In genomic region chr4:124664604-124665003, GRCm38 (mm10) we compare ENCODE assay signal across 30 mouse cellular contexts. TPM values are rescaled to one million over a fixed set of nuclear protein-coding genes. Genes with fewer than 3 reads are reported as not detected.
DNase-seq lines count a peak whose midpoint lies in the region; ATAC-seq lines count a peak whose summit lies in the region.
"Had no signal": no experiment of that assay in that cellular context is flagged by ENCODE, and none has a peak within 500 bp of the region (broad histone marks: within the 10 kb centered on the region; RNA-seq: fewer than 3 reads in every experiment).

No protein-coding gene starts in this region.

- DNase-seq in frontal cortex, postnatal 25 days (ENCODE audit: low spot score in 2 of 2), result no peak
- DNase-seq in 3T3-L1 (ENCODE audit: low read depth, low spot score), result peak; percentile 33
- no peak for DNase-seq in lung, postnatal 25 days (ENCODE audit: low spot score)
- no peak for DNase-seq in heart, postnatal 14 days
- DNase-seq: adrenal gland, adult 8-10 months; B cell, adult 2 months; cerebellum, adult 2 months; cerebellum, postnatal 25 days; gastrocnemius, postnatal 10 days; kidney, adult 11 months; right cerebral cortex, adult 18-20 months; right cerebral cortex, postnatal 4 days; thymus, postnatal 36 days had no signal

- H3K4me2 ChIP-seq in forebrain, embryonic 15.5 days (replicated peaks), result peak overlapping the region; percentile 29
- peak overlapping the region; percentile 31; the same call in 1 of the 2 replicates for H3K4me2 ChIP-seq in midbrain, embryonic 16.5 days (ENCODE audit: low read length)
- H3K4me2 ChIP-seq in kidney, embryonic 15.5 days, result no peak overlapping the region
- H3K4me2 ChIP-seq: embryonic facial prominence, embryonic 12.5 days had no signal

- 52% methylated on average over 15 of the region's 15 CpGs for WGBS in forebrain, embryonic 15.5 days
- WGBS in midbrain, embryonic 16.5 days, result 55% methylated on average over 15 of the region's 15 CpGs
- 54% methylated on average over 15 of the region's 15 CpGs for WGBS in kidney, embryonic 15.5 days

- peaks cover 37% of the 10 kb centered on the region for H3K27me3 ChIP-seq in forebrain, embryonic 15.5 days
- peaks cover 15% of the 10 kb centered on the region for H3K27me3 ChIP-seq in midbrain, embryonic 16.5 days (ENCODE audit: control insufficient read depth, insufficient read depth, low read depth, low read length)
- peaks cover 95% of the 10 kb centered on the region for H3K27me3 ChIP-seq in kidney, embryonic 15.5 days

- peaks cover 49% of the 10 kb centered on the region for H3K4me1 ChIP-seq in forebrain, embryonic 15.5 days
- peaks cover 16% of the 10 kb centered on the region for H3K4me1 ChIP-seq in midbrain, embryonic 16.5 days (ENCODE audit: control insufficient read depth, insufficient read depth, low read length)
- H3K4me1 ChIP-seq in kidney, embryonic 15.5 days, result peaks cover 5% of the 10 kb centered on the region
- H3K4me1 ChIP-seq: heart, embryonic 10.5 days had no signal

- H3K36me3 ChIP-seq in forebrain, embryonic 15.5 days, result no peaks in the 10 kb centered on the region
- H3K36me3 ChIP-seq in midbrain, embryonic 16.5 days (ENCODE audit: control insufficient read depth, insufficient read depth, low read length), result no peaks in the 10 kb centered on the region
- no peaks in the 10 kb centered on the region for H3K36me3 ChIP-seq in kidney, embryonic 15.5 days
- H3K36me3 ChIP-seq: embryonic facial prominence, embryonic 12.5 days; G1E; heart, embryonic 10.5 days had no signal

- intact Hi-C loops in heart, postnatal 14 days (cut with DNase I), result loop anchor here (5.0 kb wide), 1 partner anchor 707 kb away; no protein-coding TSS in a partner anchor

- H3K9ac ChIP-seq in forebrain, embryonic 15.5 days (replicated peaks), result peak overlapping the region; percentile 8; the same call in 1 of the 2 replicates
- no peak overlapping the region for H3K9ac ChIP-seq in midbrain, embryonic 16.5 days (ENCODE audit: low read depth, low read length)
- H3K9ac ChIP-seq in kidney, embryonic 15.5 days, result no peak overlapping the region
- H3K9ac ChIP-seq: embryonic facial prominence, embryonic 12.5 days had no signal

- peak; percentile 31; the same call in 1 of the 2 replicates for ATAC-seq in frontal cortex, adult (ENCODE audit: low TSS enrichment)
- ATAC-seq in forebrain, embryonic 15.5 days (replicated peaks), result peak; percentile 15
- ATAC-seq in midbrain, embryonic 16.5 days, result no peak
- ATAC-seq in kidney, embryonic 15.5 days (replicated peaks; ENCODE audit: low FRiP score), result no peak
- ATAC-seq: activated CD4-positive, CD25-positive, alpha-beta regulatory T cell, adult 4 months had no signal

- no peaks in the 10 kb centered on the region for H3K9me3 ChIP-seq in forebrain, embryonic 15.5 days
- no peaks in the 10 kb centered on the region for H3K9me3 ChIP-seq in midbrain, embryonic 16.5 days (replicated peaks; ENCODE audit: control insufficient read depth, low read length, poor library complexity, severe bottlenecking)
- no peaks in the 10 kb centered on the region for H3K9me3 ChIP-seq in kidney, embryonic 15.5 days (replicated peaks)
- H3K9me3 ChIP-seq: embryonic facial prominence, embryonic 12.5 days; heart, embryonic 10.5 days had no signal

- peak overlapping the region; percentile 85 for H3K27ac ChIP-seq in forebrain, embryonic 15.5 days (replicated peaks)
- H3K27ac ChIP-seq in midbrain, embryonic 16.5 days (ENCODE audit: low read length), result no peak overlapping the region
- no peak overlapping the region for H3K27ac ChIP-seq in kidney, embryonic 15.5 days
- H3K27ac ChIP-seq: embryonic facial prominence, embryonic 12.5 days; heart, embryonic 10.5 days; kidney, postnatal 0 days; macrophage had no signal

- H3K4me3 ChIP-seq in forebrain, embryonic 15.5 days, result peak overlapping the region; percentile 9; the same call in 1 of the 2 replicates
- no peak overlapping the region for H3K4me3 ChIP-seq in midbrain, embryonic 16.5 days (ENCODE audit: low read depth, low read length)
- H3K4me3 ChIP-seq in kidney, embryonic 15.5 days (replicated peaks), result no peak overlapping the region
- H3K4me3 ChIP-seq: embryonic facial prominence, embryonic 12.5 days; heart, embryonic 10.5 days had no signal

RNA-seq across cellular contexts. Expression of gene Pou3f1, which starts 8.0 kb away (rescaled TPM):
- polyA plus RNA-seq in forebrain, embryonic 15.5 days (2015; fragmentation: Nextera tagmentation; extraction: Ambion mirVana), result 21.5 and 21.8 TPM in 2 replicates
- polyA plus RNA-seq in midbrain, embryonic 16.5 days (2015; fragmentation: Nextera tagmentation; extraction: Ambion mirVana), result 12.3 and 14.4 TPM in 2 replicates
- under 1 TPM in 1 of 2 experiments, not detected in 1; 0.07 TPM for total RNA-seq in heart, postnatal 14 days (2021)
- polyA plus RNA-seq in kidney, embryonic 15.5 days (2015; fragmentation: Nextera tagmentation; extraction: Ambion mirVana), result 0.62 and 0.69 TPM in 2 replicates
- total RNA-seq: CH12.LX; granulocyte monocyte progenitor cell, adult 5-6 weeks; hematopoietic stem cell, adult 5-6 weeks; liver, adult 2 months had no signal
- polyA plus RNA-seq: activated CD4-positive, CD25-positive, alpha-beta regulatory T cell, adult 4 months; G1E; liver, adult 2 months; liver, embryonic 16.5 days had no signal

RNA-seq across cellular contexts. Expression of gene Utp11, which starts 28.8 kb away (rescaled TPM):
- 44.4 and 46.0 TPM in 2 replicates for polyA plus RNA-seq in forebrain, embryonic 15.5 days (2015; fragmentation: Nextera tagmentation; extraction: Ambion mirVana)
- 39.8 and 43.8 TPM in 2 replicates for polyA plus RNA-seq in midbrain, embryonic 16.5 days (2015; fragmentation: Nextera tagmentation; extraction: Ambion mirVana)
- total RNA-seq in heart, postnatal 14 days (2021), result 10 to 100 TPM; 11.6 to 12.0 TPM
- polyA plus RNA-seq in kidney, embryonic 15.5 days (2015; fragmentation: Nextera tagmentation; extraction: Ambion mirVana), result 78.5 and 81.9 TPM in 2 replicates

RNA-seq across cellular contexts. Expression of gene Fhl3, which starts 35.9 kb away (rescaled TPM):
- 1.6 and 2.2 TPM in 2 replicates for polyA plus RNA-seq in forebrain, embryonic 15.5 days (2015; fragmentation: Nextera tagmentation; extraction: Ambion mirVana)
- polyA plus RNA-seq in midbrain, embryonic 16.5 days (2015; fragmentation: Nextera tagmentation; extraction: Ambion mirVana), result 1.5 and 1.7 TPM in 2 replicates
- 10 to 100 TPM; 13.0 to 13.9 TPM for total RNA-seq in heart, postnatal 14 days (2021)
- 8.4 and 12.4 TPM in 2 replicates for polyA plus RNA-seq in kidney, embryonic 15.5 days (2015; fragmentation: Nextera tagmentation; extraction: Ambion mirVana)

RNA-seq across cellular contexts. Expression of gene Sf3a3, which starts 50.0 kb away (rescaled TPM):
- 132 and 133 TPM in 2 replicates for polyA plus RNA-seq in forebrain, embryonic 15.5 days (2015; fragmentation: Nextera tagmentation; extraction: Ambion mirVana)
- 98.1 and 106 TPM in 2 replicates for polyA plus RNA-seq in midbrain, embryonic 16.5 days (2015; fragmentation: Nextera tagmentation; extraction: Ambion mirVana)
- 10 to 100 TPM; 19.2 to 21.5 TPM for total RNA-seq in heart, postnatal 14 days (2021)
- 171 and 175 TPM in 2 replicates for polyA plus RNA-seq in kidney, embryonic 15.5 days (2015; fragmentation: Nextera tagmentation; extraction: Ambion mirVana)

RNA-seq across cellular contexts. Expression of gene 3100002H09Rik, which starts 54.0 kb away (rescaled TPM):
- 1.2 TPM in 2 replicates for polyA plus RNA-seq in forebrain, embryonic 15.5 days (2015; fragmentation: Nextera tagmentation; extraction: Ambion mirVana)
- 1.1 and 1.5 TPM in 2 replicates for polyA plus RNA-seq in midbrain, embryonic 16.5 days (2015; fragmentation: Nextera tagmentation; extraction: Ambion mirVana)
- not detected for total RNA-seq in heart, postnatal 14 days (2021)
- polyA plus RNA-seq in kidney, embryonic 15.5 days (2015; fragmentation: Nextera tagmentation; extraction: Ambion mirVana), result not detected in 2 replicates
- total RNA-seq: adrenal gland, adult 8-10 months; CH12.LX; gastrocnemius, postnatal 10 days; granulocyte monocyte progenitor cell, adult 5-6 weeks; hematopoietic stem cell, adult 5-6 weeks; liver, adult 2 months had no signal
- polyA plus RNA-seq: activated CD4-positive, CD25-positive, alpha-beta regulatory T cell, adult 4 months; cerebellum, adult 2 months; embryonic facial prominence, embryonic 12.5 days; G1E; kidney, postnatal 0 days; limb, embryonic 11.5 days; liver, adult 2 months; liver, embryonic 16.5 days; lung, embryonic 16.5 days had no signal

Comparison
In these comparisons a context has a peak if more than half of its experiments do, and no peak if none do; other contexts are left out.
1. ATAC-seq: peak in frontal cortex, adult (single experiment) and forebrain, embryonic 15.5 days (single experiment); none in midbrain, embryonic 16.5 days (single experiment) and kidney, embryonic 15.5 days (single experiment).